Mouse (Mus musculus) intestine, postnatal 0 days (tissue): ENCODE measurements at regions not wholly inside any gene's neighbourhood (a gene's known extent, or its start where the extent isn't known, plus 50 kb on each side); places are given as distances from the start of the nearest gene placed in this dataset.

ENCODE experiments used
- ATAC-seq: fragments of 200-750 bp; cut with Nextera tagmentation; 2 replicates; pipeline ENCODE4 v1.8.0; 2017; ENCODE audit warnings: mild to moderate bottlenecking, moderate TSS enrichment, moderate library complexity
- H3K27ac ChIP-seq: fragments of 300-500 bp; sonication (generic); 2 replicates; pipeline ENCODE4 v1.5.1; 2014; ENCODE audit warnings: mild to moderate bottlenecking, low read depth, low read length, moderate library complexity
- H3K27me3 ChIP-seq: fragments of 300-500 bp; sonication (generic); replicated peaks from 2 replicates; pipeline ENCODE4 v1.6.1; 2014; ENCODE audit warnings: low read length, mixed read lengths; ENCODE audit not compliant: control insufficient read depth, insufficient read depth
- H3K36me3 ChIP-seq: fragments of 300-500 bp; sonication (generic); 2 replicates; pipeline ENCODE4 v1.6.1; 2014; ENCODE audit warnings: mild to moderate bottlenecking, moderate library complexity; ENCODE audit not compliant: control insufficient read depth, insufficient read depth
- H3K4me1 ChIP-seq: fragments of 300-500 bp; sonication (generic); replicated peaks from 2 replicates; pipeline ENCODE4 v1.6.1; 2014; ENCODE audit warnings: antibody characterized with exemption, low read length, mixed read lengths; ENCODE audit not compliant: control insufficient read depth, insufficient read depth
- H3K4me2 ChIP-seq: fragments of 300-500 bp; sonication (generic); replicated peaks from 2 replicates; pipeline ENCODE4 v1.6.1; 2014; ENCODE audit warnings: low read depth, mild to moderate bottlenecking, moderate library complexity
- H3K4me3 ChIP-seq: fragments of 300-500 bp; sonication (generic); 2 replicates; pipeline ENCODE4 v1.5.1; 2014; ENCODE audit warnings: low read depth, low read length
- H3K9ac ChIP-seq: fragments of 300-500 bp; sonication (generic); 2 replicates; pipeline ENCODE4 v1.6.1; 2014; ENCODE audit warnings: mild to moderate bottlenecking, low read depth, low read length
- H3K9me3 ChIP-seq: fragments of 300-500 bp; sonication (generic); 2 replicates; pipeline ENCODE4 v1.6.1; 2016; ENCODE audit warnings: mixed run types; ENCODE audit not compliant: control insufficient read depth
- CTCF ChIP-seq: sonication (generic); IDR thresholded peaks from 2 replicates; pipeline ENCODE4 v1.5.1; 2016; ENCODE audit warnings: low read depth, mild to moderate bottlenecking, control low read depth, antibody characterized with exemption, moderate library complexity
- WGBS: fragments of 180-500 bp; shearing (Covaris S2); extraction: QIAGEN DNeasy Blood & Tissue Kit; methylation state at CpG from one replicate; pipeline ENCODE4 v1.1.7; 2014; 5-methylcytosine and 5-hydroxymethylcytosine counted together

DNA sequence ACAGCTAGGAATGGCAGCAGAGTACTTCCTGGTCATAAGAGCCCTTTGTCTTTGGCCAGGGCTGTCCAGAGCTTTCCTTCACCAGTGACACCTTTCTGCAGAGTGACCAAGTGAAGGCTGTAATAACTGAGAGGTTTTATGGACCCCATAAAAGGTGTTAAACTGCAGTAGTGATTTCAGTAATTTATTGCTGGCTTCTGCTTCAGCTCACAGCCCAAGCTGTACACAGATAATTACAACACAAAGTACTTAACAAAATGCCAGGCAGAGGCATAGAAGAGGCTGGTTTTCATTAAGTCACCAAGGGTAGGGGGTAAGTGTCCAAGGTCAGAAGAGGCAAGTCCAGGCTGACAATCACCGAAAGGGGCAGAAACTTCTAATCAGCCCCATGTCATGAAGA lies 83.8 kb downstream of the Eif4e start:
- WGBS = 55% methylated on average over 1 of the region's 1 CpGs
- no peak for TF ChIP-seq CTCF
- no peaks in the 10 kb centered on the region for H3K9me3 ChIP-seq
- H3K36me3 ChIP-seq = no peaks in the 10 kb centered on the region
- no peak overlapping the region for H3K27ac ChIP-seq
- no peak overlapping the region for H3K9ac ChIP-seq
- no peak overlapping the region for H3K4me2 ChIP-seq
- ATAC-seq = peak; percentile 36; the same call in 1 of the 2 replicates
- no peaks in the 10 kb centered on the region for H3K27me3 ChIP-seq
- H3K4me1 ChIP-seq = no peaks in the 10 kb centered on the region
- no peak overlapping the region for H3K4me3 ChIP-seq

DNA sequence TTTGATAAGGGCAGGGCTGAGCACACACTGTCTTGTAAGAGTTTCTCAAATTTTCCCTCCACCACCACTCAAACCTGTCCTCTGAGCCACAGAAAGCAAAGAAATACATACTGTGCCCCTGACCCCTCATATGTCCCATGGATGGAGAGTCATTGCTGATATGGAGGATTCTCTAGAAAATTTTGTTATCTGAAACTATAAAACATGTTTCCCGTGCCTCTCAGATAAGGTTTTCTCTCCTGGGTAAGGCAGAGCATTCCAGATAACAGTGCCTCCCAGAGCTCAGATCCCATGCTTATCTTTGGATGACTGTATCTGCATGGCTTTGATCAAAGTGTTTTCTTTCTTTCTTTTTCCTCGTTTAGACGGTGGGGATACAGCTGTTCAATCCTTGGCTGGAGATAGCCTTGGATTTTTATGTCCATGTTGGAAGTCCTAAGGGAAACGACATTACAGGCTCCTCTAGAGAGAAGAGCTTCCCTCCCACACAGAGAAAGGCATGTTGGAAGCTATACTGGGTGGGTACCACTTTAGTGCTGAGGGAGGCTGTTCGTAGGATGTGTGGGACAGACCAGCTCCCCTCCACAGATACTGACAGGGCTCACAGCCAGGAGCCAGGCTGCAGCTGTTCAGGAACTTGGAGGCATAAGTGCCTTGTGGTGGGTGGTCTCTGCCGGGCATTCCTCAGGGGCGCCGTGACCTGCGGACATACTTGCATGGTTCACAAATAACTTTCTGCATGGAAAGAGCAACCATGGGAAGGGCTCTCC lies 87.1 kb downstream of the Eif4e start:
- ATAC-seq = no peak
- WGBS = 37% methylated on average over 9 of the region's 9 CpGs
- Histone ChIP-seq H3K27me3 (no peaks in the 10 kb centered on the region), H3K36me3 (no peaks in the 10 kb centered on the region), H3K27ac (no peak overlapping the region), H3K9ac (no peak overlapping the region), H3K4me1 (no peaks in the 10 kb centered on the region), H3K4me3 (no peak overlapping the region), H3K9me3 (no peaks in the 10 kb centered on the region), H3K4me2 (no peak overlapping the region)
- TF ChIP-seq CTCF = no peak

DNA sequence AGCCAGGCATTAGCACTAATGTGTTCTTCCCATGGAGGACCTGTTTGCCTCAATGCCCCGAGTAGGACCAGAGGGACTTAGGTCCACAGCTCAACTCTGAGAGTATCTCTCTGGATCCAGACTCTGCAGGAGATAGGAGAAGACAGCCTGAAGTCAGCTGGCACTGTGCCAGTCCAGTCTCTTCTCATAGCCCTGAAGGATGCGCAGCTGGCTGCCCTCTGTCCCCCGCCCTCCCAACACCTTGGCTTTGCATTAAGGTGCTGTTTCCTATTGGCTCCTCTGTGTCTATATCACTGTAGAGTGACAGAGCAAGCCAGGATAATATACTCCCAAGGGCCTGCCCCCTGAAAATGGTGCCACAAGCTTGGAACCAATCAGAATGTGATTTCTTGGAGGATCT lies 87.7 kb downstream of the Eif4e start:
- Histone ChIP-seq H3K4me2 (no peak overlapping the region), H3K4me3 (no peak overlapping the region), H3K27ac (no peak overlapping the region), H3K27me3 (no peaks in the 10 kb centered on the region), H3K9me3 (no peaks in the 10 kb centered on the region), H3K4me1 (no peaks in the 10 kb centered on the region), H3K36me3 (no peaks in the 10 kb centered on the region), H3K9ac (no peak overlapping the region)
- ATAC-seq = no peak
- 78% methylated on average over 3 of the region's 3 CpGs for WGBS
- TF ChIP-seq CTCF = no peak

DNA sequence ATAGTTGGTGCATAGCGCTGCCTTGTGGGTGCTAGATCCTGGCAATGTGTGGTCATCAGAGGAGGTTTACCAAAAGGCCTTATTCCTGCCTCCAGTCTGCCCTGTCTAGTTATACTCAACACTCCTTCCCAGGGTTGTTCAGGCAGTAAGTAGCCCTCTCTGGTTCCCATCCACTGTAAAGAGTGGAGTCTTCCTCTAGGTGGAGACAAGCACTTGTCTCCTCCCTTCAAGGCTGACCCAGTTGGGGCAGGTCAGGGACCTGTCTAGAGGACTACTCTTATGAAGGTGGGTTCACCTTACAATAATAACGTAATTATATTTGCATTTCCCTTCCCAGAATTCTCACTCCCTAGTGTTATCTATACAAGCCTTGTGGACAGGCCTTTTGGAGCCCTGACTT lies 88.9 kb downstream of the Eif4e start:
- 85% methylated on average over 2 of the region's 2 CpGs for WGBS
- peak; percentile 36 for TF ChIP-seq CTCF

DNA sequence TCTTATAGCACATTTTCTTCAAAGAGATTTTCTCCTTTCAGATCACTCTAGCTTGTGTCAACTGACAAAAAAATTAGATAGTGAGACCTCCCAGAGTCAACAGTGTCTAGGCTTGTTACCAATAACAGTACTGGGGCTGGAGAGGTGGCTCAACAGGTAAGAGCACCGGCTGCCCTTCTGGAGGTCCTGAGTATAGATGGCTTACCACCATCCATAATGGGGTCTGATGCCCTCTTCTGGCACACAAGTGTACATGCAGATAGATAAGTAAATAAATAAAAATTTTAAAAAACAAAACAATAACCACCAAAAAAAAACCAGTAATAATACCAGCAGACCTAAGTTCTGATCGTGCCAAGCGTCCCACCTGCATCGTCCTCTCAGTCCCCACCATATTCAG lies 94.3 kb downstream of the Eif4e start:
- H3K4me1 ChIP-seq = no peaks in the 10 kb centered on the region
- H3K4me2 ChIP-seq = no peak overlapping the region
- ATAC-seq = no peak
- no peaks in the 10 kb centered on the region for H3K9me3 ChIP-seq
- 82% methylated on average over 4 of the region's 4 CpGs for WGBS
- H3K36me3 ChIP-seq = no peaks in the 10 kb centered on the region
- no peak overlapping the region for H3K4me3 ChIP-seq
- peak; percentile 57 for TF ChIP-seq CTCF
- H3K27ac ChIP-seq = no peak overlapping the region
- H3K9ac ChIP-seq = no peak overlapping the region
- no peaks in the 10 kb centered on the region for H3K27me3 ChIP-seq

More for the DNA sequence above, 88.9 kb downstream of the Eif4e start:
- Histone ChIP-seq H3K27ac (no peak overlapping the region), H3K9ac (no peak overlapping the region), H3K4me2 (no peak overlapping the region), H3K27me3 (no peaks in the 10 kb centered on the region), H3K4me1 (no peaks in the 10 kb centered on the region), H3K4me3 (no peak overlapping the region), H3K36me3 (no peaks in the 10 kb centered on the region), H3K9me3 (no peaks in the 10 kb centered on the region)
- ATAC-seq = no peak

DNA sequence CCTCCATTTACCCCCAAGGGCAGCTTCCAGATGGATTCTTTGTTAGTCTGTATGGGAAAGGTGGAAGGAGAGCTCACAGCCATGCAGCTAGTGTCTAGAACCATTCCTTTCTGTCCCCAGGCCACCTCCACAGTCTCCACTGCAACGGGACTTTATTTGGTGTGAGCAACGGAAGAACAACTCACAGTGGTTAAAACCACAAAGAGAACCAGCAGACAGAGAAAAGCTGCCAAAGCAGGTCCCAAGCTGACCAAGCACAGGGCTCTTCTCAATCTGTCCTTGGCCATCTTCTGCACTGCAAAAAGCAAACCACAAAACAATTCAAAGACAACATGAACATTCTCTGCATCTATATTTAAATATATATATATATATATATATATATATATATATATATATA lies 98.1 kb downstream of the Eif4e start:
- Histone ChIP-seq H3K4me1 (no peaks in the 10 kb centered on the region), H3K9ac (no peak overlapping the region), H3K36me3 (no peaks in the 10 kb centered on the region), H3K4me3 (no peak overlapping the region), H3K27me3 (no peaks in the 10 kb centered on the region), H3K27ac (no peak overlapping the region), H3K4me2 (no peak overlapping the region), H3K9me3 (no peaks in the 10 kb centered on the region)
- 95% methylated on average over 2 of the region's 2 CpGs for WGBS
- no peak for TF ChIP-seq CTCF
- ATAC-seq = no peak
